Mouse (Mus musculus): Measurements from ENCODE around the gene Krtap10-10. TPM values are rescaled to one million over a fixed set of nuclear protein-coding genes. Genes with fewer than 3 reads are reported as not detected.
A peak's percentile ranks its signal among the peaks of the same experiment; 100 is the strongest.

Gene Krtap10-10
- polyA plus RNA-seq, 1 experiment from 2014 or later = not detected

- no peaks in the 10 kb centered on the region for H3K27me3 ChIP-seq (ENCODE audit: control insufficient read depth, insufficient read depth, low read length)
- 66% methylated on average over 5 of the region's 5 CpGs for WGBS
- ATAC-seq (replicated peaks; ENCODE audit: insufficient number of reproducible peaks, low FRiP score, low TSS enrichment, low read depth) = no peak
Measured at GRCm38 (mm10) chr10:77811743-77812142, 24.0 kb upstream of the Krtap10-10 start, which contains the start of gene Gm9507. TSS of gene Gm9507 (minus strand) at chr10:77811843.

GRCm38 (mm10) chr10:77814382-77814781 lies 21.4 kb upstream of the Krtap10-10 start, which contains the start of gene Gm2696:
TSS of gene Gm2696 (plus strand) at chr10:77814682.
- Histone ChIP-seq H3K27me3 (ENCODE audit: control insufficient read depth, insufficient read depth, low read length) (no peaks in the 10 kb centered on the region), H3K4me3 (ENCODE audit: low read depth, low read length) (no peak within 1 kb of the TSS), H3K27ac (replicated peaks; ENCODE audit: low read depth, low read length) (no peak within 1 kb of the TSS), H3K9me3 (replicated peaks; ENCODE audit: control insufficient read depth, low read length) (no peaks in the 10 kb centered on the region), H3K36me3 (replicated peaks; ENCODE audit: control insufficient read depth, insufficient read depth, low read depth, low read length) (no peaks in the 10 kb centered on the region), H3K4me2 (ENCODE audit: low read depth, low read length) (no peak within 1 kb of the TSS), H3K4me1 (ENCODE audit: control insufficient read depth, insufficient read depth, low read length) (no peaks in the 10 kb centered on the region), H3K9ac (replicated peaks; ENCODE audit: low read length) (no peak within 1 kb of the TSS)
- ATAC-seq (replicated peaks; ENCODE audit: insufficient number of reproducible peaks, low FRiP score, low TSS enrichment, low read depth) (no peak), DNase-seq (ENCODE audit: low spot score) (no peak)
- whole genome bisulfite sequencing = 54% methylated on average over 4 of the region's 4 CpGs

More at GRCm38 (mm10) chr10:77811743-77812142, 24.0 kb upstream of the Krtap10-10 start, which contains the start of gene Gm9507:
- no peaks in the 10 kb centered on the region for H3K4me1 ChIP-seq (ENCODE audit: control insufficient read depth, insufficient read depth, low read length)
- no peak within 1 kb of the TSS for H3K4me2 ChIP-seq (ENCODE audit: low read depth, low read length)
- H3K4me3 ChIP-seq (ENCODE audit: low read depth, low read length) = no peak within 1 kb of the TSS
- no peaks in the 10 kb centered on the region for H3K9me3 ChIP-seq (replicated peaks; ENCODE audit: control insufficient read depth, low read length)
- no peaks in the 10 kb centered on the region for H3K36me3 ChIP-seq (replicated peaks; ENCODE audit: control insufficient read depth, insufficient read depth, low read depth, low read length)
- H3K27ac ChIP-seq (replicated peaks; ENCODE audit: low read depth, low read length) = no peak within 1 kb of the TSS
- no peak for DNase-seq (ENCODE audit: low spot score)
- H3K9ac ChIP-seq (replicated peaks; ENCODE audit: low read length) = no peak within 1 kb of the TSS

DNA sequence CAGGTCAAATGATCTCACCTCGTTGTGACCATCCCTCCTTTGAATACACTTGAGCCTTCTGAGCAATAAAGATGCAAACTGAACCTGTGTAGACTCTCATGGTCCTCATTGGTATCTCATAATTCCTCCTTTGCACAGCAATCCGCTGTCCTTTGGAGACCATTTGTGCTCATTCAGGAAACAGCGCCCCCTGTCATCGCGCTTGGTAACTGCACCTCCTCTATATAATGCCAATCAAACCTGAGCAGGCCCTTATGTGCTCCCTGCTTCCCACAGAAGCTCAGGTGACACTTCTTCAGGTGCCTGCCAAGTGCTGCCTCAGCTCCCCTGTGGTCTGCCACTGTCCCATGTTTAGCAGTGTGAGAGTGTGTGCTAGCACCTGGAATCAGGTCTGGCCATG lies 20.2 kb upstream of the Krtap10-10 start:
- DNase-seq (ENCODE audit: low spot score) (peak; percentile 50), ATAC-seq (replicated peaks; ENCODE audit: insufficient number of reproducible peaks, low FRiP score, low TSS enrichment, low read depth) (0 out of 2 replicates have a peak, but pooled peaks have one; percentile 60)
- WGBS = 32% methylated on average over 5 of the region's 5 CpGs
- H3K4me1 ChIP-seq (ENCODE audit: control insufficient read depth, insufficient read depth, low read length) = no peaks in the 10 kb centered on the region
- H3K4me3 ChIP-seq (ENCODE audit: low read depth, low read length) = no peak overlapping the region
- no peaks in the 10 kb centered on the region for H3K36me3 ChIP-seq (replicated peaks; ENCODE audit: control insufficient read depth, insufficient read depth, low read depth, low read length)
- no peak overlapping the region for H3K27ac ChIP-seq (replicated peaks; ENCODE audit: low read depth, low read length)
- no peak overlapping the region for H3K4me2 ChIP-seq (ENCODE audit: low read depth, low read length)
- no peaks in the 10 kb centered on the region for H3K27me3 ChIP-seq (ENCODE audit: control insufficient read depth, insufficient read depth, low read length)
- H3K9ac ChIP-seq (replicated peaks; ENCODE audit: low read length) = no peak overlapping the region
- no peaks in the 10 kb centered on the region for H3K9me3 ChIP-seq (replicated peaks; ENCODE audit: control insufficient read depth, low read length)

DNA sequence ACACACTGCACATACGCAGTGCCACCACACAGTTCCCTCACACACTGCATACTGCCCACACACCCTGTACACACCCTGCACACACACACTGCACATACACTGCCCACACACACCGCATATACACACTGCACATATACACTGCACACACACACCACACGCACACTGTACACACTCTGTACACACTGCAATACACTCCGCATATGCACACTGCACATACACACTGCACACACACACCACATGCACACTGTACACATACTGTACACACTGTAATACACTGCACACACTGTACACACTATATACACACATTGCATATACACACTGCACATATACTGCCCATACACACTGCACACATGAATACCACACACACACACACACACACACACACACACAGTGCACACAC lies 17.2 kb upstream of the Krtap10-10 start:
- H3K27me3 ChIP-seq (ENCODE audit: control insufficient read depth, insufficient read depth, low read length) = no peaks in the 10 kb centered on the region
- no peak overlapping the region for H3K4me3 ChIP-seq (ENCODE audit: low read depth, low read length)
- WGBS = 93% methylated on average over 4 of the region's 4 CpGs
- no peak overlapping the region for H3K9ac ChIP-seq (replicated peaks; ENCODE audit: low read length)
- H3K36me3 ChIP-seq (replicated peaks; ENCODE audit: control insufficient read depth, insufficient read depth, low read depth, low read length) = no peaks in the 10 kb centered on the region
- H3K4me2 ChIP-seq (ENCODE audit: low read depth, low read length) = no peak overlapping the region
- no peak for DNase-seq (ENCODE audit: low spot score)
- ATAC-seq (replicated peaks; ENCODE audit: insufficient number of reproducible peaks, low FRiP score, low TSS enrichment, low read depth) = 0 out of 2 replicates have a peak, but pooled peaks have one; percentile 16
- no peaks in the 10 kb centered on the region for H3K4me1 ChIP-seq (ENCODE audit: control insufficient read depth, insufficient read depth, low read length)
- no peaks in the 10 kb centered on the region for H3K9me3 ChIP-seq (replicated peaks; ENCODE audit: control insufficient read depth, low read length)
- no peak overlapping the region for H3K27ac ChIP-seq (replicated peaks; ENCODE audit: low read depth, low read length)

DNA sequence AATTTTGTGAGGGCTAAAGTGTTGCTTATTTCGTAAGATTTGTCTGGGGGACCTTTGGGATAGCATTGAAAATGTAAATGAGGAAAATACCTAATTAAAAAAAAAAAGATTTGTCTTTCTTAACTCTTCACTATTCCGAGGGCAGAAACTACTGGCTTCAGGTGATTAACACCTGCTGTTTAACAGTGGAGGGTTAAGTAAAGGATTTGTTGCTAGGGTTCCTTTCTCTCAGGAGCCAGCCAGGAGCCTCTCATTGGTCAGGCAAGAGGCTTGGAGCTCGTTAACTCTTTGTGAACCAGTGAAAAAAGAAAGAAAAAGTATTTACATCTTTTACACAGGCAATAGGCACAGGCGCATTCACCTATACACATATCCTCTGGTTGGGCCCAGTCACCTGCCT lies 16.5 kb upstream of the Krtap10-10 start:
- H3K36me3 ChIP-seq (replicated peaks; ENCODE audit: control insufficient read depth, insufficient read depth, low read depth, low read length) = no peaks in the 10 kb centered on the region
- WGBS = 34% methylated on average over 4 of the region's 4 CpGs
- H3K9ac ChIP-seq (replicated peaks; ENCODE audit: low read length) = no peak overlapping the region
- no peak overlapping the region for H3K4me3 ChIP-seq (ENCODE audit: low read depth, low read length)
- ATAC-seq (replicated peaks; ENCODE audit: insufficient number of reproducible peaks, low FRiP score, low TSS enrichment, low read depth) (no peak), DNase-seq (ENCODE audit: low spot score) (peak; percentile 4)
- H3K4me1 ChIP-seq (ENCODE audit: control insufficient read depth, insufficient read depth, low read length) = no peaks in the 10 kb centered on the region
- H3K9me3 ChIP-seq (replicated peaks; ENCODE audit: control insufficient read depth, low read length) = no peaks in the 10 kb centered on the region
- no peaks in the 10 kb centered on the region for H3K27me3 ChIP-seq (ENCODE audit: control insufficient read depth, insufficient read depth, low read length)
- H3K4me2 ChIP-seq (ENCODE audit: low read depth, low read length) = no peak overlapping the region
- H3K27ac ChIP-seq (replicated peaks; ENCODE audit: low read depth, low read length) = no peak overlapping the region

- no peaks in the 10 kb centered on the region for H3K9me3 ChIP-seq (replicated peaks; ENCODE audit: control insufficient read depth, low read length)
- H3K4me2 ChIP-seq (ENCODE audit: low read depth, low read length) = no peak within 1 kb of the TSS
- no peak within 1 kb of the TSS for H3K27ac ChIP-seq (replicated peaks; ENCODE audit: low read depth, low read length)
- ATAC-seq (replicated peaks; ENCODE audit: insufficient number of reproducible peaks, low FRiP score, low TSS enrichment, low read depth) (no peak), DNase-seq (ENCODE audit: low spot score) (no peak)
- no peaks in the 10 kb centered on the region for H3K4me1 ChIP-seq (ENCODE audit: control insufficient read depth, insufficient read depth, low read length)
- H3K36me3 ChIP-seq (replicated peaks; ENCODE audit: control insufficient read depth, insufficient read depth, low read depth, low read length) = no peaks in the 10 kb centered on the region
- no peak within 1 kb of the TSS for H3K9ac ChIP-seq (replicated peaks; ENCODE audit: low read length)
- no peaks in the 10 kb centered on the region for H3K27me3 ChIP-seq (ENCODE audit: control insufficient read depth, insufficient read depth, low read length)
- 62% methylated on average over 6 of the region's 6 CpGs for WGBS
- no peak within 1 kb of the TSS for H3K4me3 ChIP-seq (ENCODE audit: low read depth, low read length)
Measured at GRCm38 (mm10) chr10:77826951-77827350, 8.8 kb upstream of the Krtap10-10 start, which contains the start of gene Krtap10-4. TSS of gene Krtap10-4 (minus strand) at chr10:77827095.

DNA sequence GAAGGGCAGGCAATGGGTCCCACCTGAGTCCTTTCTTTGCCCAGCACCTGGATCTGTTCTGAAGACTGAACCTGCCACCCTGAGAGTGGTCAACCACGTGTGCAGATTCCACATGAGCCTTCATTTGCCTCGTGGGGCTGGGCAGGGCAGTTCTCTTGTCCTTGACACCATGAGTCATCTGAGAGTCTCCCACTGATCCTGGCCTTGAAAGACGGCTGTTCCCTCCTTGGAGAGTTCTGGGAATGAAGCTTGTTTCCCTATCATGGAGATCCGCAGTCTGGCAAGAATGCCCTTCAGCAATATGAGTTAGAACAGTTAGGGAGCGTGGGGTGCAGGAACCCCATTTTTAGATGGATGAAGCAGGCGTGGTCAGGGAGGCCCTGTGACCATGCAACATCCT lies 3.3 kb downstream of the Krtap10-10 start:
- no peak overlapping the region for H3K4me2 ChIP-seq (ENCODE audit: low read depth, low read length)
- 78% methylated on average over 6 of the region's 6 CpGs for WGBS
- no peaks in the 10 kb centered on the region for H3K27me3 ChIP-seq (ENCODE audit: control insufficient read depth, insufficient read depth, low read length)
- no peak overlapping the region for H3K9ac ChIP-seq (replicated peaks; ENCODE audit: low read length)
- no peaks in the 10 kb centered on the region for H3K36me3 ChIP-seq (replicated peaks; ENCODE audit: control insufficient read depth, insufficient read depth, low read depth, low read length)
- no peak overlapping the region for H3K4me3 ChIP-seq (ENCODE audit: low read depth, low read length)
- no peak overlapping the region for H3K27ac ChIP-seq (replicated peaks; ENCODE audit: low read depth, low read length)
- H3K9me3 ChIP-seq (replicated peaks; ENCODE audit: control insufficient read depth, low read length) = no peaks in the 10 kb centered on the region
- DNase-seq (ENCODE audit: low spot score) = no peak
- H3K4me1 ChIP-seq (ENCODE audit: control insufficient read depth, insufficient read depth, low read length) = no peaks in the 10 kb centered on the region
- no peak for ATAC-seq (replicated peaks; ENCODE audit: insufficient number of reproducible peaks, low FRiP score, low TSS enrichment, low read depth)

DNA sequence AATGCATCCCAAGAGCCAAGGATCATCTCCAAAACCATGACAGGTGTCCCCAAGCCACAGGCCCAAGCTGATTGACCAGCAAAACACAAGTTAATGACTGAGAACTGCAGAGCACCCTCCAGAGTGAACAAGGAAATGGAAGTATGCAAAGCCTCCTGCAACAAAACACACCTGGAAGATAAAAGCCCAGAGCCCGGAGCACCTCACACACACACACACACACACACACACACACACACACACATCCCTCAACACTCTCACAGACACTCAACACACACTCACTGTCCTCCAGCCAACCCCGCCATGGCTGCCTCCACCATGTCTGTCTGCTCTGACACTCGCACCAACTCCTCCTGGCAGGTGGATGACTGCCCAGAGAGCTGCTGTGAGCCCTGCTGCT lies 10.8 kb downstream of the Krtap10-10 start, which contains the start of gene Gm36176:
Gm36176 (plus strand) TSS at position 301 of the 400 bp plus-strand sequence.
- DNase-seq (ENCODE audit: low spot score) (no peak), ATAC-seq (replicated peaks; ENCODE audit: insufficient number of reproducible peaks, low FRiP score, low TSS enrichment, low read depth) (no peak)
- no peaks in the 10 kb centered on the region for H3K27me3 ChIP-seq (ENCODE audit: control insufficient read depth, insufficient read depth, low read length)
- no peak within 1 kb of the TSS for H3K9ac ChIP-seq (replicated peaks; ENCODE audit: low read length)
- H3K27ac ChIP-seq (replicated peaks; ENCODE audit: low read depth, low read length) = no peak within 1 kb of the TSS
- H3K4me1 ChIP-seq (ENCODE audit: control insufficient read depth, insufficient read depth, low read length) = no peaks in the 10 kb centered on the region
- no peak within 1 kb of the TSS for H3K4me2 ChIP-seq (ENCODE audit: low read depth, low read length)
- H3K9me3 ChIP-seq (replicated peaks; ENCODE audit: control insufficient read depth, low read length) = no peaks in the 10 kb centered on the region
- no peaks in the 10 kb centered on the region for H3K36me3 ChIP-seq (replicated peaks; ENCODE audit: control insufficient read depth, insufficient read depth, low read depth, low read length)
- 79% methylated on average over 3 of the region's 3 CpGs for WGBS
- no peak within 1 kb of the TSS for H3K4me3 ChIP-seq (ENCODE audit: low read depth, low read length)

All from embryonic facial prominence, embryonic 11.5 days (tissue).